Mouse (Mus musculus): ENCODE data around the gene Slc28a1. TPM values are rescaled to one million over a fixed set of nuclear protein-coding genes. Genes with fewer than 3 reads are reported as not detected.

The Slc28a1 gene
- not detected for polyA plus RNA-seq (2012; fragmentation: generic; extraction: Trizol)

GRCm38 (mm10) chr7:81114555-81114954 lies at the start of gene Slc28a1:
Gene Slc28a1, plus strand, starts transcription at chr7:81114799.
- Histone ChIP-seq H3ac (ENCODE audit: control insufficient read depth, insufficient read length) (no peak within 1 kb of the TSS), H3K79me2 (ENCODE audit: control insufficient read depth, insufficient read depth) (no peaks in the 10 kb centered on the region), H3K27me3 (ENCODE audit: control insufficient read depth, insufficient read depth, insufficient read length) (peaks cover 36% of the 10 kb centered on the region), H3K36me3 (ENCODE audit: control insufficient read depth, insufficient read depth) (no peaks in the 10 kb centered on the region), H3K4me2 (ENCODE audit: low read depth) (no peak within 1 kb of the TSS), H3K4me3 (no peak within 1 kb of the TSS)
- TF ChIP-seq MAX (IDR thresholded peaks at IDR 0.05; ENCODE audit: low read depth): no peak
- no peak for TF ChIP-seq SRF (IDR thresholded peaks at IDR 0.05; ENCODE audit: control insufficient read depth, insufficient read length, low read depth)
- no peak for TF ChIP-seq MYOG (IDR thresholded peaks at IDR 0.05; ENCODE audit: control insufficient read depth in 1 of 3, insufficient read depth in 1 of 3, insufficient read length in 2 of 3, low read depth in 2 of 3)
- TF ChIP-seq E2F4 (IDR thresholded peaks at IDR 0.05; ENCODE audit: insufficient read depth): no peak
- TF ChIP-seq MYOD1 (IDR thresholded peaks at IDR 0.05; ENCODE audit: control insufficient read depth in 1 of 3, insufficient read length in 2 of 3, low read depth in 2 of 3): no peak
- no peak for TF ChIP-seq POLR2AphosphoS2 (IDR thresholded peaks at IDR 0.05; ENCODE audit: insufficient read length, low read depth)
- no peak for TF ChIP-seq TCF3 (IDR thresholded peaks at IDR 0.05; ENCODE audit: insufficient read length, low read depth)
- no peak for TF ChIP-seq REST (IDR thresholded peaks at IDR 0.05; ENCODE audit: insufficient read depth, insufficient read length)
- no peak for TF ChIP-seq TCF12 (IDR thresholded peaks at IDR 0.05; ENCODE audit: insufficient read depth, poor library complexity, severe bottlenecking)
- TF ChIP-seq CEBPB (IDR thresholded peaks at IDR 0.05; ENCODE audit: insufficient read depth, poor library complexity, severe bottlenecking): no peak
- no peak for TF ChIP-seq USF1 (IDR thresholded peaks at IDR 0.05; ENCODE audit: low read depth)
- no peak for TF ChIP-seq POLR2A (IDR thresholded peaks at IDR 0.05; ENCODE audit: insufficient read length, low read depth)

DNA sequence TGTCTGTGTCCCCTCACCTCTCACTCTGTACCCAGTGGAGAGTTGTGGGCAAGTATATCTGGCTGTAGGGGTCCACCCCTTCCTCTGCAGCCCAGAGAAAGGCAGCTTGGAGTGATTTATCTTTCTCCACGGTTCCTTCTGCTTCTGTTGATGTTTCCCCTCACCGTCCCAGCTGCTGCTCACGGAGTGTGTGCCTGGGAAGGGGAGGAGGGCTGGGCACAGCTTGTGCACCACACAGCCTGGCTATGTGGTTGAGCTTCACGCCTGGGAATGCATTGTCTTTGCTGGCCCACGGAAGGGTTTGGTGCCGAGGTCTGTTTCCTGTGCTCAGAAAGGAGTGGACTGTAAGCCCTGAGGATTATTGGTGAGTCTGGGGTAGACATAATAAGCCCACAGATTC lies 47.9 kb upstream of the Slc28a1 start:
- no peaks in the 10 kb centered on the region for H3K36me3 ChIP-seq (ENCODE audit: control insufficient read depth, insufficient read depth)
- H3K79me2 ChIP-seq (ENCODE audit: control insufficient read depth, insufficient read depth): no peaks in the 10 kb centered on the region
- no peak overlapping the region for H3K4me3 ChIP-seq
- H3K27me3 ChIP-seq (ENCODE audit: control insufficient read depth, insufficient read depth, insufficient read length): no peaks in the 10 kb centered on the region
- H3ac ChIP-seq (ENCODE audit: control insufficient read depth, insufficient read length): no peak overlapping the region
- peak; percentile 33 for TF ChIP-seq TCF3 (IDR thresholded peaks at IDR 0.05; ENCODE audit: insufficient read length, low read depth)
- TF ChIP-seq MYOG (IDR thresholded peaks at IDR 0.05; ENCODE audit: control insufficient read depth in 1 of 3, insufficient read depth in 1 of 3, insufficient read length in 2 of 3, low read depth in 2 of 3): peak; percentile 41 to 94 (median 83)
- no peak for TF ChIP-seq SRF (IDR thresholded peaks at IDR 0.05; ENCODE audit: control insufficient read depth, insufficient read length, low read depth)
- peak in 2 of 3 experiments; percentile 73 for TF ChIP-seq MYOD1 (IDR thresholded peaks at IDR 0.05; ENCODE audit: control insufficient read depth in 1 of 3, insufficient read length in 2 of 3, low read depth in 2 of 3)
- no peak for TF ChIP-seq POLR2A (IDR thresholded peaks at IDR 0.05; ENCODE audit: insufficient read length, low read depth)
- peak overlapping the region; percentile 6 for H3K4me2 ChIP-seq (ENCODE audit: low read depth)

DNA sequence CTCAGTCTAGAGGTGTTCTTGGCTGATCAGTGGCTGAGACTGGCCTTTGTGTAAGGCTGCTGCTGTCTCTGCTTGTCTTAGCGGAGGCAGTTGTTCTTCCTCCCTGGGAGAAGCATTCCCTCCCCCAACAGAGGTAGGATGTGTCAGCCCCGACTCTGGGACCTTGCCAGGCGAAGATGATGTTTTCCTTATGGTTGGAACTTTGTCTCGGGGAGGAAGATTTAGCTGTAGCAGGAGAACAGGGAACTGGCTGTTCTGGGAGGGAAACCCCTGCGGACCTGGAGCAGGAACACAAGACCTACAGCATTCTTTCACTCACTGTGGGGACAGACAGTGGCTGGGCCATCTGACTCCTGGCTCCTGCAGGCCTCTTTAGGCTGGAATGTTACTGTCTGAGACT lies 42.1 kb upstream of the Slc28a1 start:
- no peak overlapping the region for H3K4me2 ChIP-seq (ENCODE audit: low read depth)
- H3K4me3 ChIP-seq: no peak overlapping the region
- no peak overlapping the region for H3ac ChIP-seq (ENCODE audit: control insufficient read depth, insufficient read length)
- H3K27me3 ChIP-seq (ENCODE audit: control insufficient read depth, insufficient read depth, insufficient read length): peaks cover 10% of the 10 kb centered on the region
- no peaks in the 10 kb centered on the region for H3K79me2 ChIP-seq (ENCODE audit: control insufficient read depth, insufficient read depth)
- H3K36me3 ChIP-seq (ENCODE audit: control insufficient read depth, insufficient read depth): no peaks in the 10 kb centered on the region
- no peak for TF ChIP-seq SRF (IDR thresholded peaks at IDR 0.05; ENCODE audit: control insufficient read depth, insufficient read length, low read depth)
- TF ChIP-seq REST (IDR thresholded peaks at IDR 0.05; ENCODE audit: insufficient read depth, insufficient read length): no peak
- no peak for TF ChIP-seq TCF3 (IDR thresholded peaks at IDR 0.05; ENCODE audit: insufficient read length, low read depth)
- peak in 1 of 3 experiments; percentile 13 for TF ChIP-seq MYOD1 (IDR thresholded peaks at IDR 0.05; ENCODE audit: control insufficient read depth in 1 of 3, insufficient read length in 2 of 3, low read depth in 2 of 3)
- no peak for TF ChIP-seq MYOG (IDR thresholded peaks at IDR 0.05; ENCODE audit: control insufficient read depth in 1 of 3, insufficient read depth in 1 of 3, insufficient read length in 2 of 3, low read depth in 2 of 3)
- no peak for TF ChIP-seq TCF12 (IDR thresholded peaks at IDR 0.05; ENCODE audit: insufficient read depth, poor library complexity, severe bottlenecking)
- TF ChIP-seq CEBPB (IDR thresholded peaks at IDR 0.05; ENCODE audit: insufficient read depth, poor library complexity, severe bottlenecking): no peak
- TF ChIP-seq USF1 (IDR thresholded peaks at IDR 0.05; ENCODE audit: low read depth): no peak

GRCm38 (mm10) chr7:81073273-81073672 lies 41.3 kb upstream of the Slc28a1 start:
- no peak overlapping the region for H3K4me2 ChIP-seq (ENCODE audit: low read depth)
- no peak overlapping the region for H3ac ChIP-seq (ENCODE audit: control insufficient read depth, insufficient read length)
- H3K27me3 ChIP-seq (ENCODE audit: control insufficient read depth, insufficient read depth, insufficient read length): peaks cover 10% of the 10 kb centered on the region
- TF ChIP-seq E2F4 (IDR thresholded peaks at IDR 0.05; ENCODE audit: insufficient read depth) (no peak), TCF3 (IDR thresholded peaks at IDR 0.05; ENCODE audit: insufficient read length, low read depth) (no peak), MYOD1 (IDR thresholded peaks at IDR 0.05; ENCODE audit: control insufficient read depth in 1 of 3, insufficient read length in 2 of 3, low read depth in 2 of 3) (no peak), CEBPB (IDR thresholded peaks at IDR 0.05; ENCODE audit: insufficient read depth, poor library complexity, severe bottlenecking) (no peak), POLR2AphosphoS2 (IDR thresholded peaks at IDR 0.05; ENCODE audit: insufficient read length, low read depth) (no peak), USF1 (IDR thresholded peaks at IDR 0.05; ENCODE audit: low read depth) (no peak), POLR2A (IDR thresholded peaks at IDR 0.05; ENCODE audit: insufficient read length, low read depth) (no peak), SRF (IDR thresholded peaks at IDR 0.05; ENCODE audit: control insufficient read depth, insufficient read length, low read depth) (no peak), TCF12 (IDR thresholded peaks at IDR 0.05; ENCODE audit: insufficient read depth, poor library complexity, severe bottlenecking) (no peak), MAX (IDR thresholded peaks at IDR 0.05; ENCODE audit: low read depth) (no peak), MYOG (IDR thresholded peaks at IDR 0.05; ENCODE audit: control insufficient read depth in 1 of 3, insufficient read depth in 1 of 3, insufficient read length in 2 of 3, low read depth in 2 of 3) (no peak)
- no peaks in the 10 kb centered on the region for H3K79me2 ChIP-seq (ENCODE audit: control insufficient read depth, insufficient read depth)
- H3K4me3 ChIP-seq: no peak overlapping the region
- H3K36me3 ChIP-seq (ENCODE audit: control insufficient read depth, insufficient read depth): no peaks in the 10 kb centered on the region

GRCm38 (mm10) chr7:81074546-81074945 lies 40.1 kb upstream of the Slc28a1 start:
- Histone ChIP-seq H3ac (ENCODE audit: control insufficient read depth, insufficient read length) (no peak overlapping the region), H3K79me2 (ENCODE audit: control insufficient read depth, insufficient read depth) (no peaks in the 10 kb centered on the region), H3K36me3 (ENCODE audit: control insufficient read depth, insufficient read depth) (no peaks in the 10 kb centered on the region), H3K4me2 (ENCODE audit: low read depth) (peak overlapping the region; percentile 9), H3K27me3 (ENCODE audit: control insufficient read depth, insufficient read depth, insufficient read length) (peaks cover 13% of the 10 kb centered on the region), H3K4me3 (no peak overlapping the region)
- no peak for TF ChIP-seq E2F4 (IDR thresholded peaks at IDR 0.05; ENCODE audit: insufficient read depth)
- TF ChIP-seq TCF3 (IDR thresholded peaks at IDR 0.05; ENCODE audit: insufficient read length, low read depth): peak; percentile 54
- TF ChIP-seq MAX (IDR thresholded peaks at IDR 0.05; ENCODE audit: low read depth): no peak
- no peak for TF ChIP-seq POLR2A (IDR thresholded peaks at IDR 0.05; ENCODE audit: insufficient read length, low read depth)
- TF ChIP-seq CEBPB (IDR thresholded peaks at IDR 0.05; ENCODE audit: insufficient read depth, poor library complexity, severe bottlenecking): no peak
- no peak for TF ChIP-seq TCF12 (IDR thresholded peaks at IDR 0.05; ENCODE audit: insufficient read depth, poor library complexity, severe bottlenecking)
- TF ChIP-seq MYOG (IDR thresholded peaks at IDR 0.05; ENCODE audit: control insufficient read depth in 1 of 3, insufficient read depth in 1 of 3, insufficient read length in 2 of 3, low read depth in 2 of 3): peak; percentile 81 to 98 (median 83)
- TF ChIP-seq USF1 (IDR thresholded peaks at IDR 0.05; ENCODE audit: low read depth): no peak
- TF ChIP-seq REST (IDR thresholded peaks at IDR 0.05; ENCODE audit: insufficient read depth, insufficient read length): no peak
- TF ChIP-seq MYOD1 (IDR thresholded peaks at IDR 0.05; ENCODE audit: control insufficient read depth in 1 of 3, insufficient read length in 2 of 3, low read depth in 2 of 3): peak; percentile 33 to 98 (median 96)
- no peak for TF ChIP-seq POLR2AphosphoS2 (IDR thresholded peaks at IDR 0.05; ENCODE audit: insufficient read length, low read depth)
- TF ChIP-seq SRF (IDR thresholded peaks at IDR 0.05; ENCODE audit: control insufficient read depth, insufficient read length, low read depth): peak; percentile 13

Measured in myocyte (in vitro differentiated cells).